Mouse (Mus musculus) T-helper 2 cell (primary cell): ENCODE results near the gene Dkk2.

Source experiments
- in situ Hi-C: fragments of 300-600 bp; cut with MboI, MseI; formaldehyde crosslinking; loops from one replicate; pipeline ENCODE4 v1.15.1; 2025; ENCODE audit warnings: high pct_unique_total_duplicates

The Dkk2 gene

GRCm38 (mm10) chr3:132125227-132125740 lies 40.2 kb downstream of the Dkk2 start:
- in situ Hi-C loops: no loop called here

GRCm38 (mm10) chr3:132129730-132130274 lies 44.7 kb downstream of the Dkk2 start:
- in situ Hi-C loops: no loop called here

GRCm38 (mm10) chr3:132130781-132131180 lies 45.7 kb downstream of the Dkk2 start:
- in situ Hi-C loops: no loop called here

GRCm38 (mm10) chr3:132131939-132132338 lies 46.8 kb downstream of the Dkk2 start:
- in situ Hi-C loops: no loop called here

GRCm38 (mm10) chr3:132134502-132134901 lies 49.4 kb downstream of the Dkk2 start:
- in situ Hi-C loops: no loop called here

- in situ Hi-C loops: no loop called here
Observed at GRCm38 (mm10) chr3:132137802-132138378, 52.8 kb downstream of the Dkk2 start.

- in situ Hi-C loops: no loop called here
Observed at GRCm38 (mm10) chr3:132141031-132141430, 55.9 kb downstream of the Dkk2 start.

GRCm38 (mm10) chr3:132149446-132150025 lies 64.4 kb downstream of the Dkk2 start:
- in situ Hi-C loops: no loop called here

- in situ Hi-C loops: no loop called here
Observed at GRCm38 (mm10) chr3:132158817-132159216, 73.7 kb downstream of the Dkk2 start.

GRCm38 (mm10) chr3:132168911-132169310 lies 83.8 kb downstream of the Dkk2 start:
- in situ Hi-C loops: no loop called here

GRCm38 (mm10) chr3:132186888-132187552 lies 101.9 kb downstream of the Dkk2 start:
- in situ Hi-C loops: no loop called here

- in situ Hi-C loops: no loop called here
Observed at GRCm38 (mm10) chr3:132201950-132202349, 116.9 kb downstream of the Dkk2 start.

- in situ Hi-C loops: no loop called here
Observed at GRCm38 (mm10) chr3:132202665-132203064, 117.6 kb downstream of the Dkk2 start.

GRCm38 (mm10) chr3:132207469-132207868 lies 122.4 kb downstream of the Dkk2 start:
- in situ Hi-C loops: no loop called here

- in situ Hi-C loops: no loop called here
Observed at GRCm38 (mm10) chr3:132211260-132211659, 126.2 kb downstream of the Dkk2 start.

GRCm38 (mm10) chr3:132219977-132220487 lies 134.9 kb downstream of the Dkk2 start:
- in situ Hi-C loops: no loop called here

GRCm38 (mm10) chr3:132227622-132228021 lies 142.5 kb downstream of the Dkk2 start:
- in situ Hi-C loops: no loop called here
